Mouse (Mus musculus) liver, postnatal 0 days (tissue): Measurements from ENCODE around the gene St6galnac3.

Experiments
- CTCF ChIP-seq: sonication (generic); IDR thresholded peaks from 2 replicates; pipeline ENCODE4 v1.5.1; 2016; ENCODE audit warnings: antibody characterized with exemption, low read depth
- EP300 ChIP-seq: IDR thresholded peaks from 2 replicates; pipeline ENCODE4 v1.6.1; 2016; ENCODE audit warnings: antibody characterized with exemption, low read depth, mild to moderate bottlenecking

- TF ChIP-seq CTCF = no peak
- no peak for TF ChIP-seq EP300
These were observed 157.5 kb downstream of the St6galnac3 start for GRCm38 (mm10) chr3:153567512-153567911.
